In the genomic region with DNA sequence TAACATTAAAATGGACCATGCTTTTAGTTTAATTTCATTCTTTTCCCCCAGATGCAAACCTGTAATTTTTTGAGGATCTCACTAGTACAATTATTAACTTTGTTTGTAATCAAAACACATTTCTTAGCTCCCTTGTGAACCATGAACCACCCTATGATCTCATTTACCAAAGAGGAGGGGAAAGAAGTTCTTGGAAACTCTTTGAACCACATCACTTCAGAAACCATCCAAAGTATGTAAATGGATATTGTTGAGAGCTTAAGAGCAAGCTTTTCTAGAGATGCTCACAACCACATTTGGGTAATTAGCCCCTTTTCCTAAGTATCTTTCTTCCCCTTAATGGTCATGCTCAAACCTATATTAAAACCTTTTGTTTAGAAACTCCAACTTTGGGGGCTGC, we compare ENCODE assay signal across 22 mouse cellular contexts. TPM values are rescaled to one million over a fixed set of nuclear protein-coding genes. Genes with fewer than 3 reads are reported as not detected.
DNase-seq lines count a peak whose midpoint lies in the region; ATAC-seq and TF ChIP-seq lines count a peak whose summit lies in the region.
"Had no signal": no experiment of that assay in that cellular context is flagged by ENCODE, and none has a peak within 500 bp of the region (broad histone marks: within the 10 kb centered on the region; RNA-seq: fewer than 3 reads in every experiment).

No protein-coding gene starts in this region.

- CTCF ChIA-PET in Patski (lab: Charles Lee): interaction anchor here (1.0 to 1.1 kb wide), 2 partner anchors 13 to 19 kb away, joined by 3 read pairs; no protein-coding TSS in a partner anchor

- peak; percentile 81 for DNase-seq in kidney, adult 2 months
- no peak for DNase-seq in kidney, postnatal 4 days
- peak; percentile 60 for DNase-seq in kidney, adult 9 months
- no peak for DNase-seq in kidney, postnatal 14 days
- DNase-seq in CH12.LX (ENCODE audit: extremely low read depth) (no peak), Patski (ENCODE audit: low read depth, low spot score) (peak; percentile 71)
- DNase-seq: adrenal gland, adult 2 months; adrenal gland, adult 8-10 months; adrenal gland, postnatal 10 days; adrenal gland, postnatal 14 days; adrenal gland, postnatal 25 days; adrenal gland, postnatal 36 days; B cell, adult 2 months; cerebellum, adult 11 months; cerebellum, adult 11-12 months; cerebellum, adult 18-20 months; cerebellum, adult 2 months had no signal

- H3K4me1 ChIP-seq in kidney, adult 2 months (ENCODE audit: control insufficient read depth, insufficient read depth, low read length): peaks cover 32% of the 10 kb centered on the region; the same call in 1 of the 2 replicates
- peaks cover 18 to 81% of the 10 kb centered on the region in 2 experiments for H3K4me1 ChIP-seq in CH12.LX (ENCODE audit: control insufficient read depth in 1 of 2, insufficient read depth in 2 of 2)
- no peaks in the 10 kb centered on the region for H3K4me1 ChIP-seq in hindbrain, embryonic 13.5 days (replicated peaks)
- H3K4me1 ChIP-seq in heart, embryonic 11.5 days (ENCODE audit: control insufficient read depth, insufficient read depth, low read length): no peaks in the 10 kb centered on the region

- dilution Hi-C loops in CH12.LX (cut with MboI; ENCODE audit: extremely low pct_ligation_motif_present, extremely low pct_unique_long_range_greater_than_20kb, low sequenced_read_pairs): no loop called here

- in situ Hi-C loops in CH12.LX (cut with MboI; ENCODE audit: low pct_ligation_motif_present, low pct_unique_long_range_greater_than_20kb, low sequenced_read_pairs): no loop called here
- in situ Hi-C loops in Patski (cut with MboI; ENCODE audit: low pct_unique_long_range_greater_than_20kb): no loop called here

- TF ChIP-seq CTCF in kidney, adult 2 months (conservative IDR thresholded peaks at IDR 0.05; ENCODE audit: insufficient read depth, insufficient read length, low read depth, low read length): no peak
- TF ChIP-seq CTCF in CH12.LX (conservative IDR thresholded peaks at IDR 0.05 in 1 of 2, IDR thresholded peaks at IDR 0.05 in 1 of 2; ENCODE audit: low read depth in 2 of 2, low read length in 2 of 2): no peak
- no peak for TF ChIP-seq CTCF in Patski (IDR thresholded peaks at IDR 0.05)

- H3K4me2 ChIP-seq in CH12.LX (ENCODE audit: insufficient read depth, low read depth, poor library complexity, severe bottlenecking): no peak overlapping the region
- no peak overlapping the region for H3K4me2 ChIP-seq in hindbrain, embryonic 13.5 days
- H3K4me2 ChIP-seq in heart, embryonic 11.5 days: no peak overlapping the region

- ATAC-seq in Patski: peak; percentile 32
- no peak for ATAC-seq in hindbrain, embryonic 13.5 days (ENCODE audit: low FRiP score)
- no peak for ATAC-seq in heart, embryonic 11.5 days (replicated peaks; ENCODE audit: insufficient number of reproducible peaks, low FRiP score, low TSS enrichment)
- ATAC-seq: activated CD4-positive, CD25-positive, alpha-beta regulatory T cell, adult 4 months; CD4-positive, CD25-positive, alpha-beta regulatory T cell, adult 4 months had no signal

- H3K36me3 ChIP-seq in kidney, adult 2 months (ENCODE audit: control insufficient read depth, insufficient read depth, low read length): no peaks in the 10 kb centered on the region; the same call in 1 of the 2 replicates
- peaks cover 19 to 50% of the 10 kb centered on the region in 2 experiments for H3K36me3 ChIP-seq in CH12.LX (replicated peaks in 1 of 2; ENCODE audit: control insufficient read depth in 1 of 2, insufficient read depth in 1 of 2, low read length in 1 of 2)
- no peaks in the 10 kb centered on the region for H3K36me3 ChIP-seq in hindbrain, embryonic 13.5 days
- H3K36me3 ChIP-seq in heart, embryonic 11.5 days (ENCODE audit: control insufficient read depth, insufficient read depth, low read length): no peaks in the 10 kb centered on the region
- H3K36me3 ChIP-seq: G1E had no signal

- peaks cover 6% of the 10 kb centered on the region for H3K9me3 ChIP-seq in CH12.LX (replicated peaks; ENCODE audit: low read length)
- no peaks in the 10 kb centered on the region for H3K9me3 ChIP-seq in hindbrain, embryonic 13.5 days
- no peaks in the 10 kb centered on the region for H3K9me3 ChIP-seq in heart, embryonic 11.5 days (replicated peaks; ENCODE audit: control insufficient read depth, low read length)
- H3K9me3 ChIP-seq: G1E had no signal

- no peak overlapping the region for H3K9ac ChIP-seq in CH12.LX (ENCODE audit: insufficient read depth, low read depth)
- H3K9ac ChIP-seq in hindbrain, embryonic 13.5 days: no peak overlapping the region
- no peak overlapping the region for H3K9ac ChIP-seq in heart, embryonic 11.5 days (ENCODE audit: low read depth, low read length)

- H3K4me3 ChIP-seq in kidney, adult 2 months (ENCODE audit: insufficient read depth, low read depth, low read length): no peak overlapping the region
- no peak overlapping the region for H3K4me3 ChIP-seq in CH12.LX (replicated peaks in 1 of 3; ENCODE audit: low read depth in 2 of 3, low read length in 2 of 3, poor library complexity in 1 of 3)
- no peak overlapping the region for H3K4me3 ChIP-seq in hindbrain, embryonic 13.5 days
- no peak overlapping the region for H3K4me3 ChIP-seq in heart, embryonic 11.5 days (ENCODE audit: low read depth, low read length)

- no peak for TF ChIP-seq RAD21 in CH12.LX (IDR thresholded peaks at IDR 0.05; ENCODE audit: low read depth, low read length)

- TF ChIP-seq EP300 in CH12.LX (IDR thresholded peaks at IDR 0.05; ENCODE audit: low read length): peak; percentile 50; the same call in 1 of the 2 replicates

- peak overlapping the region; percentile 42 for H3K27ac ChIP-seq in kidney, adult 2 months (ENCODE audit: insufficient read depth, low read depth, low read length)
- no peak overlapping the region for H3K27ac ChIP-seq in CH12.LX (ENCODE audit: insufficient read depth, low read depth)
- no peak overlapping the region for H3K27ac ChIP-seq in hindbrain, embryonic 13.5 days
- no peak overlapping the region for H3K27ac ChIP-seq in heart, embryonic 11.5 days (ENCODE audit: low read depth, low read length)

- H3K79me2 ChIP-seq in CH12.LX (replicated peaks; ENCODE audit: control insufficient read depth, extremely low read depth, insufficient read depth, poor library complexity, severe bottlenecking): peaks cover 62% of the 10 kb centered on the region

- no peak for TF ChIP-seq POLR2A in kidney, adult 2 months (IDR thresholded peaks at IDR 0.05; ENCODE audit: low read depth, low read length)
- no peak for TF ChIP-seq POLR2A in CH12.LX (IDR thresholded peaks at IDR 0.05; ENCODE audit: low read depth, low read length)

- H3K27me3 ChIP-seq in kidney, adult 2 months (replicated peaks; ENCODE audit: control insufficient read depth, insufficient read depth, low read length): no peaks in the 10 kb centered on the region
- H3K27me3 ChIP-seq in CH12.LX (replicated peaks): no peaks in the 10 kb centered on the region
- H3K27me3 ChIP-seq in Patski: no peaks in the 10 kb centered on the region
- H3K27me3 ChIP-seq in hindbrain, embryonic 13.5 days: no peaks in the 10 kb centered on the region
- no peaks in the 10 kb centered on the region for H3K27me3 ChIP-seq in heart, embryonic 11.5 days (ENCODE audit: control insufficient read depth, insufficient read depth, low read length)

- POLR2A ChIA-PET in Patski (lab: Charles Lee): interaction anchor here (1.0 kb wide), 1 partner anchor 13 kb away, joined by 3 read pairs; no protein-coding TSS in a partner anchor

TF ChIP-seq in CH12.LX, 34 proteins besides CTCF, POLR2A, EP300 and RAD21 (continues in another document):
- no peak for TF ChIP-seq ETS1 (conservative IDR thresholded peaks at IDR 0.05; ENCODE audit: low read depth, low read length)
- TF ChIP-seq JUND (conservative IDR thresholded peaks at IDR 0.05; ENCODE audit: low read depth, low read length): peak; percentile 31; the same call in 1 of the 2 replicates
- no peak for TF ChIP-seq ZKSCAN1 (IDR thresholded peaks at IDR 0.05; ENCODE audit: borderline replicate concordance, low read depth, low read length)
- TF ChIP-seq MAZ (IDR thresholded peaks at IDR 0.05; ENCODE audit: low read depth, low read length): no peak
- no peak for TF ChIP-seq BHLHE40 (IDR thresholded peaks at IDR 0.05; ENCODE audit: low read depth, low read length)
- TF ChIP-seq JUN (IDR thresholded peaks at IDR 0.05; ENCODE audit: insufficient read depth, low read depth, low read length): peak; percentile 7; the same call in 1 of the 2 replicates
- no peak for TF ChIP-seq POLR2AphosphoS2 (IDR thresholded peaks at IDR 0.05; ENCODE audit: low read depth, low read length)

RNA-seq across cellular contexts. Expression of a gene that starts 23.3 kb away (rescaled TPM):
- polyA plus RNA-seq in kidney, adult 2 months (2012; rRNA removed): 454 and 464 TPM in 2 replicates
- total RNA-seq in CH12.LX (2012; rRNA removed) (43.3 and 50.4 TPM in 2 replicates), CH12.LX (2014; rRNA removed) (23.8 and 27.8 TPM in 2 replicates)
- polyA plus RNA-seq in CH12.LX (2012; ENCODE audit: insufficient read length, low read depth) (40.0 and 45.4 TPM in 2 replicates), Patski (2021) (8.2 TPM)
- 5.9 and 6.0 TPM in 2 replicates for polyA plus RNA-seq in hindbrain, embryonic 13.5 days (2015; fragmentation: Nextera tagmentation; extraction: Ambion mirVana)
- polyA plus RNA-seq in heart, embryonic 11.5 days (2014; fragmentation: Nextera tagmentation; extraction: Ambion mirVana): 8.0 TPM in 2 replicates

RNA-seq across cellular contexts. Expression of a gene that starts 32.4 kb away (rescaled TPM):
- 366 and 425 TPM in 2 replicates for polyA plus RNA-seq in kidney, adult 2 months (2012; rRNA removed)
- 309 and 328 TPM in 2 replicates for total RNA-seq in CH12.LX (2012; rRNA removed)
- 87.9 and 97.1 TPM in 2 replicates for total RNA-seq in CH12.LX (2014; rRNA removed)
- polyA plus RNA-seq in CH12.LX (2012; ENCODE audit: insufficient read length, low read depth): 230 and 281 TPM in 2 replicates
- 222 TPM for polyA plus RNA-seq in Patski (2021)
- polyA plus RNA-seq in hindbrain, embryonic 13.5 days (2015; fragmentation: Nextera tagmentation; extraction: Ambion mirVana): 298 and 306 TPM in 2 replicates
- 242 and 250 TPM in 2 replicates for polyA plus RNA-seq in heart, embryonic 11.5 days (2014; fragmentation: Nextera tagmentation; extraction: Ambion mirVana)

RNA-seq across cellular contexts. Expression of a gene that starts 33.7 kb away (rescaled TPM):
- polyA plus RNA-seq in kidney, adult 2 months (2012; rRNA removed): 153 and 182 TPM in 2 replicates
- 37.3 and 38.8 TPM in 2 replicates for total RNA-seq in CH12.LX (2012; rRNA removed)
- 34.6 and 34.7 TPM in 2 replicates for total RNA-seq in CH12.LX (2014; rRNA removed)
- 88.9 and 111 TPM in 2 replicates for polyA plus RNA-seq in CH12.LX (2012; ENCODE audit: insufficient read length, low read depth)
- polyA plus RNA-seq in Patski (2021): 80.3 TPM
- 47.7 and 51.3 TPM in 2 replicates for polyA plus RNA-seq in hindbrain, embryonic 13.5 days (2015; fragmentation: Nextera tagmentation; extraction: Ambion mirVana)
- 61.7 and 62.5 TPM in 2 replicates for polyA plus RNA-seq in heart, embryonic 11.5 days (2014; fragmentation: Nextera tagmentation; extraction: Ambion mirVana)

RNA-seq across cellular contexts. Expression of a gene that starts 37.1 kb away (rescaled TPM):
- 37.2 and 42.1 TPM in 2 replicates for polyA plus RNA-seq in kidney, adult 2 months (2012; rRNA removed)
- total RNA-seq in CH12.LX (2012; rRNA removed) (0.08 and 0.17 TPM in 2 replicates), CH12.LX (2014; rRNA removed) (0.08 and 0.11 TPM in 2 replicates)
- polyA plus RNA-seq in CH12.LX (2012; ENCODE audit: insufficient read length, low read depth) (0.10 TPM in 1 of 2 replicates, not detected in the other), Patski (2021) (35.9 TPM)
- polyA plus RNA-seq in hindbrain, embryonic 13.5 days (2015; fragmentation: Nextera tagmentation; extraction: Ambion mirVana): 49.1 and 54.9 TPM in 2 replicates
- 84.3 and 90.2 TPM in 2 replicates for polyA plus RNA-seq in heart, embryonic 11.5 days (2014; fragmentation: Nextera tagmentation; extraction: Ambion mirVana)
- polyA plus RNA-seq: CD4-positive, CD25-positive, alpha-beta regulatory T cell, adult 4 months had no signal

Comparison
In these comparisons a context has a peak if more than half of its experiments do, and no peak if none do; other contexts are left out.
1. DNase-seq: peak in kidney, adult 2 months (single experiment), kidney, adult 9 months (single experiment) and Patski (single experiment); none in kidney, postnatal 4 days (0 of 2), kidney, postnatal 14 days (single experiment) and CH12.LX (single experiment).